Mouse (Mus musculus) myocyte (in vitro differentiated cells): ENCODE data around the gene Gm37240. TPM values are rescaled to one million over a fixed set of nuclear protein-coding genes. Genes with fewer than 3 reads are reported as not detected.

Experiments used
- H3K27me3 ChIP-seq: one replicate; pipeline ENCODE4 v1.6.1; 2011; ENCODE audit not compliant: control insufficient read depth, insufficient read depth, insufficient read length
- H3K36me3 ChIP-seq: one replicate; pipeline ENCODE4 v1.6.1; 2011; ENCODE audit not compliant: control insufficient read depth, insufficient read depth
- H3K4me2 ChIP-seq: one replicate; pipeline ENCODE4 v1.6.1; 2011; ENCODE audit warnings: low read depth, control low read depth
- H3K4me3 ChIP-seq: one replicate; pipeline ENCODE4 v1.5.1; 2011; ENCODE audit warnings: mild to moderate bottlenecking, control low read depth, moderate library complexity
- H3K79me2 ChIP-seq: one replicate; pipeline ENCODE4 v1.6.1; 2011; ENCODE audit not compliant: control insufficient read depth, insufficient read depth
- H3ac ChIP-seq: one replicate; pipeline ENCODE4 v1.6.1; 2011; ENCODE audit not compliant: control insufficient read depth, insufficient read length
- CEBPB ChIP-seq: IDR thresholded peaks from 2 replicates; pipeline ENCODE4 v1.6.1; 2011; ENCODE audit warnings: mild to moderate bottlenecking, moderate library complexity; ENCODE audit not compliant: poor library complexity, insufficient read depth, severe bottlenecking
- E2F4 ChIP-seq: IDR thresholded peaks from one replicate; pipeline ENCODE4 v1.6.1; 2011; ENCODE audit warnings: mild to moderate bottlenecking, control low read depth, moderate library complexity; ENCODE audit not compliant: insufficient read depth
- MAX ChIP-seq: IDR thresholded peaks from one replicate; pipeline ENCODE4 v1.6.1; 2011; ENCODE audit warnings: low read depth, mild to moderate bottlenecking, control low read depth
- MYOD1 ChIP-seq, 3 experiments: IDR thresholded peaks; one replicate each; pipeline ENCODE4 v1.6.1; 2011; ENCODE audit warnings: control low read depth in 2 of 3, low read depth in 2 of 3, mild to moderate bottlenecking in 2 of 3, moderate library complexity in 1 of 3; ENCODE audit not compliant: insufficient read length in 2 of 3, control insufficient read depth in 1 of 3
- MYOG ChIP-seq, 3 experiments: IDR thresholded peaks; one replicate each; pipeline ENCODE4 v1.6.1; 2011; ENCODE audit warnings: control low read depth in 2 of 3, low read depth in 2 of 3, mild to moderate bottlenecking in 2 of 3; ENCODE audit not compliant: insufficient read length in 2 of 3, control insufficient read depth in 1 of 3, insufficient read depth in 1 of 3
- POLR2A ChIP-seq: IDR thresholded peaks from one replicate; pipeline ENCODE4 v1.6.1; 2011; ENCODE audit warnings: low read depth, mild to moderate bottlenecking, control low read depth, moderate library complexity; ENCODE audit not compliant: insufficient read length
- POLR2AphosphoS2 ChIP-seq: IDR thresholded peaks from one replicate; pipeline ENCODE4 v1.6.1; 2011; ENCODE audit warnings: low read depth, control low read depth; ENCODE audit not compliant: insufficient read length
- REST ChIP-seq: IDR thresholded peaks from one replicate; pipeline ENCODE4 v1.6.1; 2011; ENCODE audit warnings: mild to moderate bottlenecking, control low read depth, moderate library complexity; ENCODE audit not compliant: insufficient read depth, insufficient read length
- SRF ChIP-seq: IDR thresholded peaks from one replicate; pipeline ENCODE4 v1.6.1; 2011; ENCODE audit warnings: low read depth; ENCODE audit not compliant: control insufficient read depth, insufficient read length
- TCF12 ChIP-seq: IDR thresholded peaks from one replicate; pipeline ENCODE4 v1.6.1; 2011; ENCODE audit warnings: mild to moderate bottlenecking, control low read depth; ENCODE audit not compliant: poor library complexity, insufficient read depth, severe bottlenecking
- TCF3 ChIP-seq: IDR thresholded peaks from one replicate; pipeline ENCODE4 v1.6.1; 2011; ENCODE audit warnings: low read depth, control low read depth; ENCODE audit not compliant: insufficient read length
- USF1 ChIP-seq: IDR thresholded peaks from one replicate; pipeline ENCODE4 v1.6.1; 2011; ENCODE audit warnings: low read depth, mild to moderate bottlenecking, control low read depth, moderate library complexity
- polyA plus RNA-seq: library from polyadenylated mRNA; unstranded; fragments of >200 nt; fragmentation: generic; extraction: Trizol; gene quantifications from one replicate; pipeline ENCODE4 v1.2.1, GENCODE M21; 2012; ENCODE audit warnings: missing spikeins

The Gm37240 gene
- polyA plus RNA-seq, 1 experiment, result 8.7 TPM

DNA sequence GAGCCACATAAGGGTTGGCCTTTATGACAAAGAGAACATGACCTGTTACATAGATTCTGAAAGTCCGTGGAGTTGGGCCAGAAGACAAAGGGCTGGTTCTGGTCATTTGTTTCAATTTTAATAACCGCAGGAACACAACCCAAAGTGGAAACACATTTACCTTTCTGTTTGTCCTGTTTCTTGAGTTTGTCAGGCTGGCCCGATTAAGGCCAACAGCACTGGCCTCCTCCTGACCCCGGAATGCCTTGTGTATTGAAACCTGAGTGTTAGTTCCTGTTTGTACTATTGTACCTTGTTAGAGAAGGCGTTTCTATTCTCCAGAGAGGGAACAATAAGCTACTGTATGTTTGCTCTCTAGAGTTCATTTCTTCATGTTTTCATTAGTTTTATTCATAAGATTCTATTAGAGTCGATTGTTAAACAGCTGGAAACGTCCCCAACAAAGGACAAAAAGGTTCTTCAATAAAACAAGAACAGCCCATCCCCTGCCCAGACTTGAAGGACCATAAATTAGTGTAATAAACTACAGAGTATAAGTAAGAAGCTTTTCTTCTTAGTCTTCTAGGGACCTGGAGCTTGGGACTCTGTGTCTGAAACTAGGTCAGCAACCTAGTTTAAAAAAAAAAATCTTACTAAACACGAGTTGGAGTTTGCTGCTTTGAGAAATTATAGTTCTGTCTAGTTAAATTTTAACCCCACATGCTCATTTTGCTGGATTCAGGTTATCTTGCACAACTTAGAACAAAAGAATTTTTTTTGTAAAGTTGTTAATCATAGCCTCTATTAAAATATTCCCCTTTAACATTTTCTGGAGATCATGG is 1112.9 kb downstream of the Gm37240 start:
- TF ChIP-seq SRF (no peak), MYOD1 (IDR thresholded peaks at IDR 0.05; ENCODE audit: control insufficient read depth in 1 of 3, insufficient read length in 2 of 3, low read depth in 2 of 3) (no peak), POLR2A (no peak), TCF12 (no peak), USF1 (no peak), REST (no peak), E2F4 (no peak), POLR2AphosphoS2 (no peak), TCF3 (no peak), MAX (no peak), CEBPB (no peak), MYOG (IDR thresholded peaks at IDR 0.05; ENCODE audit: control insufficient read depth in 1 of 3, insufficient read depth in 1 of 3, insufficient read length in 2 of 3, low read depth in 2 of 3) (no peak)
- no peak overlapping the region for H3K4me3 ChIP-seq
- no peak overlapping the region for H3K4me2 ChIP-seq
- H3K79me2 ChIP-seq, result no peaks in the 10 kb centered on the region
- H3K36me3 ChIP-seq, result no peaks in the 10 kb centered on the region
- no peaks in the 10 kb centered on the region for H3K27me3 ChIP-seq
- H3ac ChIP-seq, result no peak overlapping the region

DNA sequence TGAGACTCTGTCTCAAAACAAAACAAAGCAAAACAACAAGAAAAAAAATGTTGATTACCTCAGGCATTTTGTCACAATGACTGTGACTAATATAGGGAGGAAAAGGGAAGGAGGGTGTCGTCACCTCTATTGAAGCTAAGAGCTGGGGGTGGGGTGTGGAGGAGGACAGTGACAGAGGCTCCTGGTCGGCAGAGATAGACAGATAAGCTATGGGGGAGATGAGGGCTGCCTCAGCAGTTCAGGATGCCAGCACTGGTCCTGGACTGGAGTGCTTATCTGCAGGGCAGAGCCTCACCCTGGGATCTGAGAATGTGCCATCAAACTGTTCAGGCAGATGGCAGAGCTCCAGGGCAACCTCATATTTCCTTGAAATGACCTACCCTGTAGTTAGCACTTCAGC is 1115.3 kb downstream of the Gm37240 start:
- no peak overlapping the region for H3ac ChIP-seq
- H3K36me3 ChIP-seq, result no peaks in the 10 kb centered on the region
- H3K4me3 ChIP-seq, result no peak overlapping the region
- H3K27me3 ChIP-seq, result no peaks in the 10 kb centered on the region
- no peak overlapping the region for H3K4me2 ChIP-seq
- H3K79me2 ChIP-seq, result no peaks in the 10 kb centered on the region
- TF ChIP-seq MYOD1 (IDR thresholded peaks at IDR 0.05; ENCODE audit: control insufficient read depth in 1 of 3, insufficient read length in 2 of 3, low read depth in 2 of 3), result no peak

DNA sequence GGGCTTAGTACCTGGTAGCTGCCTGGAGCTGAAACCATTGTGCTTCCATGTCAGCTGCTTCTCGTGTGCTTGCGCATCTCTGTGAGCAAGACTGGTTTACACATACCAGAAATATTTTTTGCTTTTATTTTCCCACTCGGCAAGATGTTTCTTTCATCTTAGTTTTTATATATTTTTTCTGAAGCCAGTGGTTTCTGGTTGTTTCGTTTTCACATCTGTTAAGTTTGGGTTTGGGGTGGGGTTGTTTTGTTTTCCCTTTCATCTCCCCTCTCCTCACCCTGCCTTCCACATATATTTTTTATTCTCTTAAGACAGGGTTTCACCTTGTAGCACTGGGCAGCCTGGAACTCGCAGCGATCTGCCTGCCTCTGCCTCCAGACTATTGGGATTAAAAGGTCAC is 1116.8 kb downstream of the Gm37240 start:
- no peak overlapping the region for H3K4me2 ChIP-seq
- H3K4me3 ChIP-seq, result no peak overlapping the region
- TF ChIP-seq MYOD1 (IDR thresholded peaks at IDR 0.05; ENCODE audit: control insufficient read depth in 1 of 3, insufficient read length in 2 of 3, low read depth in 2 of 3) (no peak), REST (no peak), MYOG (IDR thresholded peaks at IDR 0.05; ENCODE audit: control insufficient read depth in 1 of 3, insufficient read depth in 1 of 3, insufficient read length in 2 of 3, low read depth in 2 of 3) (no peak), MAX (no peak), USF1 (no peak)
- H3K27me3 ChIP-seq, result no peaks in the 10 kb centered on the region
- no peaks in the 10 kb centered on the region for H3K36me3 ChIP-seq
- no peaks in the 10 kb centered on the region for H3K79me2 ChIP-seq
- H3ac ChIP-seq, result no peak overlapping the region

DNA sequence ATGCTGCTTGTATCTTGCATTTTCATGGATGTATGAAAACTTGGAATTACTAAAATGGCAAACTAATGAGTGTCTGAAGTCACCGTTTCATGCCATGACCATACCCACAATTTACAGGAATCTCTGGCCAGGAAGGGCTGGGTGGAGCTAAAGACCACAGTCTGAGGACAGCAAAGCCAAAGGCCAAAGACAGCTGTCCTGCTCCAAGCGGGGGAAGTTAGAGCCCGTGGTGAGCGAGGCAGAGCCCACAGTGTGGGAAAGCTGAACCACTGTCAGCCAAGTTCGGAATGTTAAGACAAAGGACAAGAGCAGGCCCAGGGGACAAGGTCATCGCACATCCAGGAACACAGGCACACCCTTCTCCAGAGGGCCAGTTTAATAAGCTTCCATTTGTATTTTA is 1117.9 kb downstream of the Gm37240 start:
- no peaks in the 10 kb centered on the region for H3K27me3 ChIP-seq
- H3K36me3 ChIP-seq, result no peaks in the 10 kb centered on the region
- H3K4me3 ChIP-seq, result no peak overlapping the region
- H3ac ChIP-seq, result no peak overlapping the region
- no peaks in the 10 kb centered on the region for H3K79me2 ChIP-seq
- H3K4me2 ChIP-seq, result peak overlapping the region; percentile 15
- TF ChIP-seq MAX (no peak), TCF12 (peak; percentile 45), POLR2A (no peak), MYOG (IDR thresholded peaks at IDR 0.05; ENCODE audit: control insufficient read depth in 1 of 3, insufficient read depth in 1 of 3, insufficient read length in 2 of 3, low read depth in 2 of 3) (peak in 2 of 3 experiments; percentile 68 to 98), MYOD1 (IDR thresholded peaks at IDR 0.05; ENCODE audit: control insufficient read depth in 1 of 3, insufficient read length in 2 of 3, low read depth in 2 of 3) (peak; percentile 11 to 91 (median 79))

DNA sequence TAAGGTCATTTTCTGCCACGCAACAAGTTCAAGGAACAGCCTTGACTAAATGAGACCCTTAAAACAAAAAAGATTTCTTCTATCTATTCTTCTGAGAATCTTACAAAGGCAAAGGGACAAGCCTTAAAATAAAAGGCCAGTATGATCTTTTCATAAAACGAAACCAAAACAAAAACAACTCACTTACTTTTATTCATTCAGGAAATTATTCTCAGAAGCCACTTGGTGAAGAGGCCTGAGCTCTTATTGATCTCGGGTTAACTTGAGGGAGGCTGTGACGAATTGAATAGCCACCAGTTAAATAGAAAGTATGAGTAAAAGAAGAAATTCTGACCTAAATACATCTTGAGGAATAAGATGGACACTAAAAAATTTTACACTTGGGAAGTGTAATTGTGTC is 1118.4 kb downstream of the Gm37240 start:
- no peak overlapping the region for H3ac ChIP-seq
- no peaks in the 10 kb centered on the region for H3K79me2 ChIP-seq
- no peaks in the 10 kb centered on the region for H3K27me3 ChIP-seq
- peak overlapping the region; percentile 15 for H3K4me2 ChIP-seq
- TF ChIP-seq POLR2A (no peak), USF1 (no peak), MAX (no peak), TCF3 (no peak), MYOD1 (IDR thresholded peaks at IDR 0.05; ENCODE audit: control insufficient read depth in 1 of 3, insufficient read length in 2 of 3, low read depth in 2 of 3) (no peak), SRF (no peak), POLR2AphosphoS2 (no peak), MYOG (IDR thresholded peaks at IDR 0.05; ENCODE audit: control insufficient read depth in 1 of 3, insufficient read depth in 1 of 3, insufficient read length in 2 of 3, low read depth in 2 of 3) (no peak), CEBPB (no peak), REST (no peak), TCF12 (no peak), E2F4 (no peak)
- H3K4me3 ChIP-seq, result no peak overlapping the region
- H3K36me3 ChIP-seq, result no peaks in the 10 kb centered on the region
